Mouse (Mus musculus): ENCODE results near the gene Mtmr6.
"Not testable (repeated sequence)": the region's sequence is repeated elsewhere in the genome, so short reads cannot be mapped to it uniquely, and the experiment has no call there.

Gene Mtmr6

GRCm38 (mm10) chr14:60295531-60295930 lies 30.5 kb downstream of the Mtmr6 start:
- DNase-seq (ENCODE audit: low spot score in 2 of 2): no peak

- DNase-seq (ENCODE audit: low spot score in 2 of 2): no peak
Measured at GRCm38 (mm10) chr14:60300224-60300991, 35.4 kb downstream of the Mtmr6 start.

- DNase-seq (ENCODE audit: low spot score in 2 of 2): no peak
Measured at GRCm38 (mm10) chr14:60301024-60301423, 36.0 kb downstream of the Mtmr6 start.

GRCm38 (mm10) chr14:60302441-60302840 lies 37.4 kb downstream of the Mtmr6 start:
- no peak for DNase-seq (ENCODE audit: low spot score in 2 of 2)

GRCm38 (mm10) chr14:60304441-60305220 lies 39.6 kb downstream of the Mtmr6 start:
- no peak for DNase-seq (ENCODE audit: low spot score in 2 of 2)

- DNase-seq (ENCODE audit: low spot score in 2 of 2): no peak
Measured at GRCm38 (mm10) chr14:60308113-60308512, 43.1 kb downstream of the Mtmr6 start.

- no peak for DNase-seq (ENCODE audit: low spot score in 2 of 2)
Measured at GRCm38 (mm10) chr14:60310691-60311090, 45.7 kb downstream of the Mtmr6 start.

- no peak for DNase-seq (ENCODE audit: low spot score in 2 of 2)
Measured at GRCm38 (mm10) chr14:60319231-60319630, 54.2 kb downstream of the Mtmr6 start.

GRCm38 (mm10) chr14:60320813-60321212 lies 55.8 kb downstream of the Mtmr6 start:
- DNase-seq (ENCODE audit: low spot score in 2 of 2): no peak

GRCm38 (mm10) chr14:60340001-60340400 lies 75.0 kb downstream of the Mtmr6 start:
- DNase-seq (ENCODE audit: low spot score in 2 of 2): not testable (repeated sequence)

- DNase-seq (ENCODE audit: low spot score in 2 of 2): no peak
Measured at GRCm38 (mm10) chr14:60340570-60340969, 75.5 kb downstream of the Mtmr6 start.

GRCm38 (mm10) chr14:60345326-60345876 lies 80.4 kb downstream of the Mtmr6 start:
- DNase-seq (ENCODE audit: low spot score in 2 of 2): no peak
